Mouse (Mus musculus): Measurements from ENCODE around the gene Cplx2.

DNA sequence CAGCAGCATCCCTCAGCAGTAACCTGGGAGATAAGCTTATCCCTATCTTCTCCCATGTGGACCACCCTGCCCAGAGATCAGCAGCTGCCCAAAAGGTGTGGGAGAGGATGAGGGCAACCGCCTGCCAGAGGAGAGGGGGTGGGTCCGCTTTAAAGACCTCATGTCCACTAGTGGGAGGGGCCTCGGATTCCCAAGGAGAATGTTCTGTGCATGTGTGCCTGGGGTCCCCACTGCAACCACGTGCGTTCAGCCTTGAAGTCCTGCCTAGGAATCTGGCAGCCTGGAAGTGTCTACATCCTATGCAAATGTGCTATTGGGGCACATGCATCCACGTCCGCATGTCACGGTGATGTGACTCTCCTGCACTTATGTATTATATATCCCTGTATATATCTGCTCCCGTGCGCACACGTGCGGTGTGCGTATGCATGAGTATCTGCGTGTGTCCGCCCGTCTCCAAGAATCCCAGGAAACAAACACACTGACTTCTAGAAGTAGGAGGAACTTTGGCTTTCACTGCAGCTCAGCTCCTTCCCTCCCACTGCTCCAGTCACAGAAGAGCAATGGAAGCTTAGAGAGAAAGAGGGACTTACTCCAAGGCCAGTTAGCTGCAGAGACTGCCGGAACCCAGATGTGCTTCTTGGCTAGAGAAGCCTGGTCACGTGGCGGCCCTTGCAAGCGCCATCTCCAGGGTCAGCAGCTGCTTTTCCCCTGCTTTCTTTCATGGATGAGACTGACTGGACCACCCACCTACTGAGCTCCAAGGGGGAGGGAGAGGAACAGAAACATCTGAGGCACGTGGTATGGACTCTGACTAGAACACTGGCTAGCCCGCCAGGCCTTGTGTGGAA is 39.1 kb upstream of the Cplx2 start:
- TF ChIP-seq POLR2A (IDR thresholded peaks at IDR 0.05; ENCODE audit: control insufficient read depth, extremely low read depth, insufficient read depth, low read length, poor library complexity) (no peak), CTCF (IDR thresholded peaks at IDR 0.05; ENCODE audit: borderline replicate concordance, control insufficient read depth, extremely low read depth, insufficient read depth, low read length, poor library complexity) (no peak)
